Mouse (Mus musculus): Measurements from ENCODE around the gene Rabep1.

Gene Rabep1

DNA sequence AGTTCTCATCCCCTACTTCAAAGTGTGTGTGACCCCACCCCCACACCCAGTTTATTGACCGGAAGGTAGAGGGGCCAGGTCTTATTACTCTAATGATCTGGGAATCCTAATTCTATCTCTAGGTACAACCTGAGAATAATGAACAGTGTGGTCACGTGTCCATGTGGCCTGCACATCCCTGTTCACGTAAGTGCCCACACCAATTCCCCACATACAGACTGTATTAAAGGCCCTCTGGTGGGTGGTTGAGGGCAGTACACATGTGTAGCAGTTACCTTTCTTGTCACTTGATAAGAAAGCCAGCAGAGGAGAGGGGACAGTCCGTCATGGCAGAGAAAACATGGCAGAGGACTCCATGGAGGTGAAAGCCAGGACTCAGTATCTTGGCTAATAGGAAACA is 129.4 kb downstream of the Rabep1 start:
- peak in 1 of 2 experiments; percentile 42 for DNase-seq (ENCODE audit: low spot score in 2 of 2)

- no peak for DNase-seq (ENCODE audit: low spot score in 2 of 2)
Observed at GRCm38 (mm10) chr11:70975193-70975592, 130.6 kb downstream of the Rabep1 start.

DNA sequence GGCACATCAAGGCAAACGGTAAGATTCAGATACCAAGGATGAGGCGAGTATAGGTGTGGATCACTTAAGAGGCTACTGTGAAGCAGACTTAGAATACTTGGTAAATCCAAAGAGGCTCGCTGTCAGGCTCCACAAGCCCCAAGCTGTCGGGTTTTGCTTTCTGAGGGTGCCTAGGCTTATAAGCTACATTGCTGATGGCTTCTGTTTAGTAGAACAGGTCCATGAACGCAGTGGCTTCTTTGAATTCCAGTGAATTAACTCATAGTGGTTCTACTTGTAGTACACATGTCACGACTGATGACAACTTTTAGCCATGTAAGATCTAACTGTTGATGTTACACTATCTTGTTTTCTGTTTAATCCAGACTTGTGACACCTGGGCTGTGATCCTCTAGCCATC is 132.7 kb downstream of the Rabep1 start:
- no peak for DNase-seq (ENCODE audit: low spot score in 2 of 2)

DNA sequence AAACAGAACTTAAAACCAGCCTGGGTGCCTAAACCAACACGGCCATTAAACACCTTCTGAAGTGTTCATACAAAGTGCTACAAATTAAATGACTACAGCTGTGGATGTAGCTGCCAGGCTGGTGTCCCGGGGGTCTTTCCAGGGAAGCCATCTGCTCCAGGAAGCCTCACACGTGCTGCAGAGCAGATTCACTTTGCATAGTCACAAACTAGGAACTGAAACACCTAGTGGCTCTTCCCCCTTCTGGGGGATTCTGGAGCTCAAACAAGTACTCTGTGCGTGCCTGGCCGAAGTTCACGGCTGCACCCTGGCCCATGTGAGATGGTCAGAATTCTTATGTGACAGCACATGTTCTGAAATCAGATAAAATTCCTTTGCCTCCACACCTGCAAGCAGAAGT is 135.7 kb downstream of the Rabep1 start:
- DNase-seq (ENCODE audit: low spot score in 2 of 2) = no peak

GRCm38 (mm10) chr11:70980751-70981510 is 136.4 kb downstream of the Rabep1 start:
- no peak for DNase-seq (ENCODE audit: low spot score in 2 of 2)

DNA sequence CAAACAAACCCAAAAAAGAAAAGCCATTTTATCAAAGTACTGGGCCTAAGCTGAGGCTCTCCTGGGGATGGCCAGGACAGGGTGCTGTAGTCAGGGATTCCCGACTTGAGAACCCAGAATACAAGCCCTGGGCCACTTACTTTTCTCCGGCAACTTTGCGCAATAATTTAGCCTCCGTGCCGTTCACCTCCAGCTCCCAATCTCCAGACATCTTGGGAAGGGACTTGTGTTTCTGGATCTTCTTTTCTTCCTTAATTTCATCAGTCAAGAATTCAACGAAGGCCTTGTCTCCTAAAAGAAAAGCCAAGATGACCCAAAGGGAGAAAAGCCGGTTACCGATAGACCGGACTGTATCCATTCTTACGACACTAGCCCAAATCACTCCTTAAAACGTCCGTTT is 137.5 kb downstream of the Rabep1 start:
- DNase-seq (ENCODE audit: low spot score in 2 of 2) = no peak

GRCm38 (mm10) chr11:70982557-70983228 is 138.1 kb downstream of the Rabep1 start, which contains the start of gene C1qbp:
TSS of gene C1qbp (minus strand) at chr11:70983026.
- peak; percentile 94 to 97 for DNase-seq (ENCODE audit: low spot score in 2 of 2)

All from spleen, postnatal 10 days (tissue).